Comparison of ENCODE assay signal across 9 mouse cellular contexts in the genomic region with DNA sequence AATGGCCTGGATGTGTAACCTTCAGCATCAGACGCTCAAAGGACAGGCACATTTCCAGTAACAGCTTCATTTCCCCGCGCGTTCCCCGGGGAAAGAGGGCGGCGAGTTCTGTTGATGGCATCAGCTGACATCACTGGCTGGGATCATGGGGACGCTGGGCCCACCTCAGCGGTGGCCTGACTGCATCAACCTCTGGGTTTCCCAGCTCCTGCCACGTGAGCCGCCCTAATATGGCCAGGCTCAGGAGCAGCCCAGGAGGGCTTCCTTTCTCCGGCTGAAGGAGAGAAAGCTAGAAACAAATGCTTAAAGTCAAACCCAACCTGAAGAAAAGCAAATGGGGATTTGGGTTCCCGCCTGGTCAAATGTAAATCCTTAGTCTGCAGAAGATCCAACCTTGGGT. TPM values are rescaled to one million over a fixed set of nuclear protein-coding genes. Genes with fewer than 3 reads are reported as not detected.
DNase-seq lines count a peak whose midpoint lies in the region; ATAC-seq and TF ChIP-seq lines count a peak whose summit lies in the region.
"Had no signal": no experiment of that assay in that cellular context is flagged by ENCODE, and none has a peak within 500 bp of the region (broad histone marks: within the 10 kb centered on the region; RNA-seq: fewer than 3 reads in every experiment).

No protein-coding gene starts in this region.

- H3K4me2 ChIP-seq in embryonic facial prominence, embryonic 15.5 days (replicated peaks), result peak overlapping the region; percentile 97
- H3K4me2 ChIP-seq in heart, embryonic 15.5 days, result peak overlapping the region; percentile 97
- H3K4me2 ChIP-seq in midbrain, embryonic 13.5 days (replicated peaks), result peak overlapping the region; percentile 88

- 11% methylated on average over 13 of the region's 13 CpGs for WGBS in embryonic facial prominence, embryonic 15.5 days
- WGBS in heart, embryonic 15.5 days, result 11% methylated on average over 13 of the region's 13 CpGs
- WGBS in midbrain, embryonic 13.5 days, result 2% methylated on average over 13 of the region's 13 CpGs

- in situ Hi-C loops in ES-E14 (cut with MboI; ENCODE audit: low sequenced_read_pairs in 2 of 2, unreplicated experiment in 2 of 2), result no loop called here

- no peak for DNase-seq in ES-E14 (ENCODE audit: low read depth, low spot score)
- DNase-seq in adrenal gland, postnatal 25 days, result peak; percentile 13
- DNase-seq in layer of hippocampus, postnatal 36 days, result peak; percentile 5 to 15
- peak; percentile 53 for DNase-seq in testis, postnatal 10 days (ENCODE audit: low spot score)
- DNase-seq in ovary, postnatal 36 days (ENCODE audit: low spot score), result no peak

- peaks cover 4% of the 10 kb centered on the region; the same call in 1 of the 2 replicates for H3K36me3 ChIP-seq in ES-E14 (ENCODE audit: control insufficient read depth, insufficient read depth, low read length, poor library complexity, severe bottlenecking)
- H3K36me3 ChIP-seq in embryonic facial prominence, embryonic 15.5 days, result no peaks in the 10 kb centered on the region
- H3K36me3 ChIP-seq in heart, embryonic 15.5 days, result no peaks in the 10 kb centered on the region
- no peaks in the 10 kb centered on the region for H3K36me3 ChIP-seq in midbrain, embryonic 13.5 days

- H3K27me3 ChIP-seq in embryonic facial prominence, embryonic 15.5 days, result no peaks in the 10 kb centered on the region; the same call in 1 of the 2 replicates
- no peaks in the 10 kb centered on the region for H3K27me3 ChIP-seq in heart, embryonic 15.5 days
- no peaks in the 10 kb centered on the region for H3K27me3 ChIP-seq in midbrain, embryonic 13.5 days

- H3K9me3 ChIP-seq in ES-E14 (ENCODE audit: control insufficient read depth, insufficient read depth, low read depth, low read length), result no peaks in the 10 kb centered on the region
- no peaks in the 10 kb centered on the region for H3K9me3 ChIP-seq in embryonic facial prominence, embryonic 15.5 days (replicated peaks)
- no peaks in the 10 kb centered on the region for H3K9me3 ChIP-seq in heart, embryonic 15.5 days (replicated peaks)
- H3K9me3 ChIP-seq in midbrain, embryonic 13.5 days, result no peaks in the 10 kb centered on the region
- H3K9me3 ChIP-seq: megakaryocyte, embryonic 14.5 days had no signal

- peak overlapping the region; percentile 87 for H3K9ac ChIP-seq in ES-E14 (ENCODE audit: insufficient read depth, low read depth, low read length, poor library complexity, severe bottlenecking)
- H3K9ac ChIP-seq in embryonic facial prominence, embryonic 15.5 days, result no peak overlapping the region
- H3K9ac ChIP-seq in heart, embryonic 15.5 days, result peak overlapping the region; percentile 64
- H3K9ac ChIP-seq in midbrain, embryonic 13.5 days (replicated peaks), result peak overlapping the region; percentile 79

- peaks cover 14 to 22% of the 10 kb centered on the region in 2 experiments for H3K4me1 ChIP-seq in ES-E14 (ENCODE audit: control insufficient read depth in 2 of 2, insufficient read depth in 2 of 2, low read length in 2 of 2, poor library complexity in 1 of 2)
- H3K4me1 ChIP-seq in embryonic facial prominence, embryonic 15.5 days, result peaks cover 17% of the 10 kb centered on the region
- peaks cover 12% of the 10 kb centered on the region for H3K4me1 ChIP-seq in heart, embryonic 15.5 days (replicated peaks)
- peaks cover 18% of the 10 kb centered on the region for H3K4me1 ChIP-seq in midbrain, embryonic 13.5 days (replicated peaks)

- ATAC-seq in embryonic facial prominence, embryonic 15.5 days (ENCODE audit: insufficient number of reproducible peaks, low FRiP score, low TSS enrichment, low read depth), result no peak
- ATAC-seq in heart, embryonic 15.5 days (replicated peaks; ENCODE audit: insufficient number of reproducible peaks, insufficient read depth, low FRiP score, low read depth), result 0 out of 2 replicates have a peak, but pooled peaks have one; percentile 63
- peak; percentile 84 for ATAC-seq in midbrain, embryonic 13.5 days

- peak overlapping the region; percentile 92 for H3K27ac ChIP-seq in ES-E14 (ENCODE audit: insufficient read depth, low read depth, low read length, poor library complexity, severe bottlenecking)
- no peak overlapping the region for H3K27ac ChIP-seq in embryonic facial prominence, embryonic 15.5 days (replicated peaks)
- H3K27ac ChIP-seq in heart, embryonic 15.5 days, result peak overlapping the region; percentile 29; the same call in 1 of the 2 replicates
- H3K27ac ChIP-seq in midbrain, embryonic 13.5 days, result peak overlapping the region; percentile 70

- H3K4me3 ChIP-seq in ES-E14 (ENCODE audit: insufficient read depth in 1 of 2, low read depth in 1 of 2, low read length in 2 of 2, poor library complexity in 1 of 2, severe bottlenecking in 1 of 2), result peak overlapping the region; percentile 84 to 90
- peak overlapping the region; percentile 56 for H3K4me3 ChIP-seq in embryonic facial prominence, embryonic 15.5 days (replicated peaks)
- H3K4me3 ChIP-seq in heart, embryonic 15.5 days, result peak overlapping the region; percentile 68
- peak overlapping the region; percentile 76 for H3K4me3 ChIP-seq in midbrain, embryonic 13.5 days (replicated peaks)

TF ChIP-seq in ES-E14, 5 proteins besides CTCF, POLR2A, EP300 and RAD21:
- TF ChIP-seq ZC3H11A (IDR thresholded peaks at IDR 0.05; ENCODE audit: borderline replicate concordance, low read depth, low read length) (no peak), MAFK (IDR thresholded peaks at IDR 0.05; ENCODE audit: insufficient read depth, low read depth, low read length) (no peak), CHD2 (IDR thresholded peaks at IDR 0.05; ENCODE audit: low read depth, low read length) (no peak), ZNF384 (IDR thresholded peaks at IDR 0.05; ENCODE audit: low read depth, low read length) (no peak), HCFC1 (IDR thresholded peaks at IDR 0.05; ENCODE audit: borderline replicate concordance, insufficient read depth, low read length) (no peak)
TF ChIP-seq in ES-E14: peak in this region for 0.

RNA-seq across cellular contexts. Expression of a gene that starts 0.5 kb away (rescaled TPM):
- total RNA-seq in ES-E14 (2012; rRNA removed), result 346 and 466 TPM in 2 replicates
- total RNA-seq in adrenal gland, postnatal 25 days (2021), result 18.0 and 18.6 TPM in 2 replicates
- polyA plus RNA-seq in embryonic facial prominence, embryonic 15.5 days (2015; fragmentation: Nextera tagmentation; extraction: Ambion mirVana), result 39.6 and 41.3 TPM in 2 replicates
- polyA plus RNA-seq in heart, embryonic 15.5 days (2015; fragmentation: Nextera tagmentation; extraction: Ambion mirVana), result 38.4 and 54.9 TPM in 2 replicates
- 10 to 100 TPM; 10.6 to 14.6 TPM for total RNA-seq in layer of hippocampus, postnatal 36 days (2021)
- polyA plus RNA-seq in midbrain, embryonic 13.5 days (2015; fragmentation: Nextera tagmentation; extraction: Ambion mirVana), result 29.2 and 30.0 TPM in 2 replicates

Comparison
In these comparisons a context has a peak if more than half of its experiments do, and no peak if none do; other contexts are left out.
1. DNase-seq: peak in adrenal gland, postnatal 25 days (single experiment), layer of hippocampus, postnatal 36 days (2 of 2) and testis, postnatal 10 days (single experiment); none in ES-E14 (single experiment) and ovary, postnatal 36 days (single experiment).
2. RNA of a gene that starts 0.5 kb away (total RNA-seq): 346 to 466 TPM in ES-E14; 18.0 to 18.6 TPM in adrenal gland, postnatal 25 days and 10.6 to 14.6 TPM in layer of hippocampus, postnatal 36 days; every median in the first group is over 10 times any median in the second.
3. Peak in every context shown above with its lines, with median percentiles within 50 percentile points of each other: H3K4me3 ChIP-seq and H3K4me2 ChIP-seq.